Mouse (Mus musculus) MEL (cell line): ENCODE data around the gene Tubb2b.

ENCODE experiments used
- CHD1 ChIP-seq: IDR thresholded peaks from 2 replicates; pipeline ENCODE4 v1.6.1; 2012; ENCODE audit warnings: low read depth, mild to moderate bottlenecking, inconsistent platforms, low read length, improper control_type of control experiment
- CTCF ChIP-seq, 3 experiments: IDR thresholded peaks in 2 of 3; conservative IDR thresholded peaks in 1 of 3; 2 replicates each; pipeline ENCODE4 v1.5.1; 2011 to 2012; ENCODE audit warnings: low read length in 3 of 3, low read depth in 2 of 3, mild to moderate bottlenecking in 2 of 3, improper control_type of control experiment in 1 of 3, inconsistent platforms in 1 of 3, mixed read lengths in 1 of 3, moderate library complexity in 1 of 3; ENCODE audit not compliant: control insufficient read depth in 1 of 3, insufficient read depth in 1 of 3, poor library complexity in 1 of 3, severe bottlenecking in 1 of 3
- MAX ChIP-seq: IDR thresholded peaks from 2 replicates; pipeline ENCODE4 v1.6.1; 2011; ENCODE audit warnings: low read length, improper control_type of control experiment
- NRF1 ChIP-seq: IDR thresholded peaks from 2 replicates; pipeline ENCODE4 v1.6.1; 2014; ENCODE audit warnings: low read depth, mild to moderate bottlenecking, inconsistent platforms, low read length, improper control_type of control experiment, moderate library complexity; ENCODE audit not compliant: poor library complexity, insufficient read depth, severe bottlenecking
- POLR2AphosphoS2 ChIP-seq: IDR thresholded peaks from 2 replicates; pipeline ENCODE4 v1.6.1; 2011; ENCODE audit warnings: low read length, improper control_type of control experiment

- TF ChIP-seq MAX, result no peak
- TF ChIP-seq CTCF (IDR thresholded peaks at IDR 0.05 in 2 of 3, conservative IDR thresholded peaks at IDR 0.05 in 1 of 3; ENCODE audit: control insufficient read depth in 1 of 3, insufficient read depth in 1 of 3, low read depth in 2 of 3, low read length in 3 of 3, poor library complexity in 1 of 3, severe bottlenecking in 1 of 3), result no peak
- no peak for TF ChIP-seq NRF1
- no peak for TF ChIP-seq POLR2AphosphoS2
- TF ChIP-seq CHD1, result no peak
Observed at GRCm38 (mm10) chr13:34097086-34097485, 33.2 kb downstream of the Tubb2b start.
